Comparison of ENCODE assay signal across 12 mouse cellular contexts in genomic region chr16:96161336-96161735, GRCm38 (mm10). TPM values are rescaled to one million over a fixed set of nuclear protein-coding genes. Genes with fewer than 3 reads are reported as not detected.
"Had no signal": no experiment of that assay in that cellular context is flagged by ENCODE, and none has a peak within 500 bp of the region (broad histone marks: within the 10 kb centered on the region; RNA-seq: fewer than 3 reads in every experiment).

No protein-coding gene starts in this region.

- H3K27ac ChIP-seq: limb, embryonic 13.5 days; liver, embryonic 14.5 days; midbrain, embryonic 13.5 days; stomach, postnatal 0 days had no signal

- H3K27me3 ChIP-seq: limb, embryonic 13.5 days; midbrain, embryonic 13.5 days had no signal

- H3K9me3 ChIP-seq: limb, embryonic 13.5 days; midbrain, embryonic 13.5 days had no signal

- H3K36me3 ChIP-seq: midbrain, embryonic 13.5 days had no signal

- ATAC-seq: midbrain, embryonic 13.5 days had no signal

- H3K9ac ChIP-seq: limb, embryonic 13.5 days; liver, embryonic 14.5 days; midbrain, embryonic 13.5 days had no signal

- H3K4me3 ChIP-seq: limb, embryonic 13.5 days; midbrain, embryonic 13.5 days had no signal

- H3K4me2 ChIP-seq: limb, embryonic 13.5 days; midbrain, embryonic 13.5 days had no signal

- DNase-seq: kidney, postnatal 25 days; layer of hippocampus, adult 9-11 months; layer of hippocampus, postnatal 36 days; lung, adult 18-20 months; right cerebral cortex, postnatal 14 days; thymus, postnatal 14 days had no signal

RNA-seq across cellular contexts. Expression of gene Lca5l, which starts 30.7 kb away (rescaled TPM):
- polyA plus RNA-seq: liver, adult 2 months had no signal

RNA-seq across cellular contexts. Expression of gene Sh3bgr, which starts 38.9 kb away (rescaled TPM):
- total RNA-seq: megakaryocyte progenitor cell, adult 5-6 weeks had no signal
- polyA plus RNA-seq: liver, adult 2 months had no signal
